Mouse (Mus musculus): ENCODE data around the gene Rbl1. TPM values are rescaled to one million over a fixed set of nuclear protein-coding genes. Genes with fewer than 3 reads are reported as not detected.

Gene Rbl1
- total RNA-seq, 2 experiments from 2014 or later, result 18.1 to 20.3 TPM

Other genes starting within 250 kb of the Rbl1 start
- 10 to 100 TPM; 47.2 to 47.9 TPM for gene Ndrg3, start 212.5 kb downstream of the Rbl1 start, total RNA-seq (2021)
- gene Dsn1, start 197.4 kb downstream of the Rbl1 start, total RNA-seq (2021), result 10 to 100 TPM; 19.9 to 22.3 TPM
- gene Soga1, start 125.3 kb downstream of the Rbl1 start, total RNA-seq (2021), result 10 to 100 TPM; 46.3 to 47.0 TPM
- not detected for gene Tldc2, start 117.5 kb downstream of the Rbl1 start, total RNA-seq (2021)
- 10 to 100 TPM; 30.8 to 32.6 TPM for gene Samhd1, start 69.3 kb downstream of the Rbl1 start, total RNA-seq (2021)
- gene Rpn2, start 74.5 kb upstream of the Rbl1 start, total RNA-seq (2021), result 100 to 1,000 TPM; 237 to 244 TPM
- under 1 TPM; 0.65 to 0.76 TPM for gene Mroh8, start 75.0 kb upstream of the Rbl1 start, total RNA-seq (2021)
- not detected for gene Ghrh, start 143.0 kb upstream of the Rbl1 start, total RNA-seq (2021)
- gene Manbal, start 163.1 kb upstream of the Rbl1 start, total RNA-seq (2021), result 10 to 100 TPM; 49.9 to 50.4 TPM
- 10 to 100 TPM; 34.0 to 36.7 TPM for gene Src, start 213.9 kb upstream of the Rbl1 start, total RNA-seq (2021)

All from adrenal gland, postnatal 4 days (tissue).